Mouse (Mus musculus): ENCODE measurements around the gene D630003M21Rik.

- TF ChIP-seq POLR2A (IDR thresholded peaks at IDR 0.05; ENCODE audit: borderline replicate concordance, low read depth, low read length) (no peak), CTCF (IDR thresholded peaks at IDR 0.05; ENCODE audit: low read depth, low read length) (no peak)
Measured at GRCm38 (mm10) chr2:158223497-158223896, 5.5 kb downstream of the D630003M21Rik start.

All from bone marrow macrophage, adult 2 months (primary cell).